ENCODE assay signal across 17 mouse cellular contexts in genomic region chr3:41265399-41265798, GRCm38 (mm10).
"Had no signal": no experiment of that assay in that cellular context is flagged by ENCODE, and none has a peak within 500 bp of the region (broad histone marks: within the 10 kb centered on the region; RNA-seq: fewer than 3 reads in every experiment).

No protein-coding gene starts in this region.

- H3K27ac ChIP-seq: liver, embryonic 15.5 days; lung, embryonic 15.5 days; macrophage; midbrain, embryonic 13.5 days; midbrain, embryonic 15.5 days; neural tube, embryonic 12.5 days; stomach, embryonic 15.5 days had no signal

- H3K36me3 ChIP-seq: liver, embryonic 15.5 days; lung, embryonic 15.5 days; midbrain, embryonic 13.5 days; midbrain, embryonic 15.5 days; neural tube, embryonic 12.5 days; stomach, embryonic 15.5 days had no signal

- DNase-seq: liver, postnatal 0 days; lung, adult 2 months; lung, postnatal 14 days; lung, postnatal 36 days; right cerebral cortex, postnatal 14 days; thymus, adult 18-20 months; thymus, postnatal 36 days had no signal

- H3K9me3 ChIP-seq: liver, embryonic 15.5 days; lung, embryonic 15.5 days; megakaryocyte, embryonic 14.5 days; midbrain, embryonic 13.5 days; midbrain, embryonic 15.5 days; neural tube, embryonic 12.5 days; stomach, embryonic 15.5 days had no signal

- H3K4me2 ChIP-seq: liver, embryonic 15.5 days; lung, embryonic 15.5 days; midbrain, embryonic 11.5 days; midbrain, embryonic 13.5 days; midbrain, embryonic 15.5 days; neural tube, embryonic 12.5 days; stomach, embryonic 15.5 days had no signal

- H3K27me3 ChIP-seq: liver, embryonic 15.5 days; lung, embryonic 15.5 days; megakaryocyte, embryonic 14.5 days; midbrain, embryonic 13.5 days; midbrain, embryonic 15.5 days; neural tube, embryonic 12.5 days; stomach, embryonic 15.5 days had no signal

- H3K4me1 ChIP-seq: liver, embryonic 15.5 days; lung, embryonic 15.5 days; megakaryocyte, embryonic 14.5 days; midbrain, embryonic 13.5 days; midbrain, embryonic 15.5 days; neural tube, embryonic 12.5 days; stomach, embryonic 15.5 days had no signal

- ATAC-seq: liver, postnatal 0 days; lung, postnatal 0 days; midbrain, embryonic 13.5 days; midbrain, embryonic 15.5 days had no signal

- H3K9ac ChIP-seq: liver, embryonic 15.5 days; liver, postnatal 0 days; lung, embryonic 15.5 days; midbrain, embryonic 13.5 days; midbrain, embryonic 15.5 days; neural tube, embryonic 12.5 days; stomach, embryonic 15.5 days had no signal

- H3K4me3 ChIP-seq: liver, embryonic 15.5 days; lung, embryonic 15.5 days; megakaryocyte, embryonic 14.5 days; midbrain, embryonic 13.5 days; midbrain, embryonic 15.5 days; neural tube, embryonic 12.5 days; stomach, embryonic 15.5 days had no signal
